Mouse (Mus musculus): ENCODE measurements around the gene Crocc. TPM values are rescaled to one million over a fixed set of nuclear protein-coding genes. Genes with fewer than 3 reads are reported as not detected.

Gene Crocc
- not detected for polyA plus RNA-seq (2014; fragmentation: Illumina TruSeq; extraction: RNeasy Lipid Tissue Mini Kit (QIAGEN cat#74804); ENCODE audit: low replicate concordance)

GRCm38 (mm10) chr4:141060426-141061301 is at the start of gene Crocc:
Gene Crocc, minus strand, starts transcription at chr4:141060550.

GRCm38 (mm10) chr4:141088033-141088432 is 27.7 kb upstream of the Crocc start, which contains the start of gene Spata21:
Gene Spata21, plus strand, starts transcription at chr4:141088333.

GRCm38 (mm10) chr4:141077681-141078509 is 17.5 kb upstream of the Crocc start, which contains the start of gene Necap2:
Gene Necap2, minus strand, starts transcription at chr4:141078357.

GRCm38 (mm10) chr4:141010118-141010517 is 50.2 kb downstream of the Crocc start, which contains the start of gene Mfap2:
Gene Mfap2, plus strand, starts transcription at chr4:141010418.

GRCm38 (mm10) chr4:140986711-140987395 is 73.5 kb downstream of the Crocc start, which contains the start of gene Atp13a2:
Gene Atp13a2, plus strand, starts transcription at chr4:140986873.

Other genes with a start within 250 kb of the Crocc start
- gene Padi3, start 249.9 kb downstream of the Crocc start, polyA plus RNA-seq (2014; fragmentation: Illumina TruSeq; extraction: RNeasy Lipid Tissue Mini Kit (QIAGEN cat#74804); ENCODE audit: low replicate concordance): not detected
- not detected for gene Padi1, start 214.8 kb downstream of the Crocc start, polyA plus RNA-seq (2014; fragmentation: Illumina TruSeq; extraction: RNeasy Lipid Tissue Mini Kit (QIAGEN cat#74804); ENCODE audit: low replicate concordance)
- 0.63 TPM for gene Padi2, start 154.2 kb downstream of the Crocc start, polyA plus RNA-seq (2014; fragmentation: Illumina TruSeq; extraction: RNeasy Lipid Tissue Mini Kit (QIAGEN cat#74804); ENCODE audit: low replicate concordance)
- gene Sdhb, start 99.3 kb downstream of the Crocc start, polyA plus RNA-seq (2014; fragmentation: Illumina TruSeq; extraction: RNeasy Lipid Tissue Mini Kit (QIAGEN cat#74804); ENCODE audit: low replicate concordance): 90.7 TPM
- 0.15 TPM for gene Atp13a2, start 73.7 kb downstream of the Crocc start, polyA plus RNA-seq (2014; fragmentation: Illumina TruSeq; extraction: RNeasy Lipid Tissue Mini Kit (QIAGEN cat#74804); ENCODE audit: low replicate concordance)
- not detected for gene Mfap2, start 50.1 kb downstream of the Crocc start, polyA plus RNA-seq (2014; fragmentation: Illumina TruSeq; extraction: RNeasy Lipid Tissue Mini Kit (QIAGEN cat#74804); ENCODE audit: low replicate concordance)
- gene Necap2, start 17.8 kb upstream of the Crocc start, polyA plus RNA-seq (2014; fragmentation: Illumina TruSeq; extraction: RNeasy Lipid Tissue Mini Kit (QIAGEN cat#74804); ENCODE audit: low replicate concordance): 6.0 TPM
- not detected for gene Spata21, start 27.8 kb upstream of the Crocc start, polyA plus RNA-seq (2014; fragmentation: Illumina TruSeq; extraction: RNeasy Lipid Tissue Mini Kit (QIAGEN cat#74804); ENCODE audit: low replicate concordance)
- 16.2 TPM for gene Szrd1, start 79.2 kb upstream of the Crocc start, polyA plus RNA-seq (2014; fragmentation: Illumina TruSeq; extraction: RNeasy Lipid Tissue Mini Kit (QIAGEN cat#74804); ENCODE audit: low replicate concordance)
- gene Fbxo42, start 87.4 kb upstream of the Crocc start, polyA plus RNA-seq (2014; fragmentation: Illumina TruSeq; extraction: RNeasy Lipid Tissue Mini Kit (QIAGEN cat#74804); ENCODE audit: low replicate concordance): 5.8 TPM
- not detected for gene Rsg1, start 153.4 kb upstream of the Crocc start, polyA plus RNA-seq (2014; fragmentation: Illumina TruSeq; extraction: RNeasy Lipid Tissue Mini Kit (QIAGEN cat#74804); ENCODE audit: low replicate concordance)
- gene Arhgef19, start 178.9 kb upstream of the Crocc start, polyA plus RNA-seq (2014; fragmentation: Illumina TruSeq; extraction: RNeasy Lipid Tissue Mini Kit (QIAGEN cat#74804); ENCODE audit: low replicate concordance): 1.4 TPM
- gene Epha2, start 240.7 kb upstream of the Crocc start, polyA plus RNA-seq (2014; fragmentation: Illumina TruSeq; extraction: RNeasy Lipid Tissue Mini Kit (QIAGEN cat#74804); ENCODE audit: low replicate concordance): 1.7 TPM